Mouse (Mus musculus) neural tube, embryonic 13.5 days (tissue): ENCODE results near the gene H2afx. TPM values are rescaled to one million over a fixed set of nuclear protein-coding genes. Genes with fewer than 3 reads are reported as not detected.
"Not testable (repeated sequence)": the region's sequence is repeated elsewhere in the genome, so short reads cannot be mapped to it uniquely, and the experiment has no call there.

Experiments used
- ATAC-seq: fragments of 200-750 bp; cut with Nextera tagmentation; 2 replicates; pipeline ENCODE4 v1.8.0; 2017; ENCODE audit warnings: low read depth, mild to moderate bottlenecking, moderate TSS enrichment, moderate library complexity
- H3K27ac ChIP-seq: fragments of 300-500 bp; sonication (generic); replicated peaks from 2 replicates; pipeline ENCODE4 v1.5.1; 2015; ENCODE audit warnings: moderate library complexity, mild to moderate bottlenecking, inconsistent platforms
- H3K27me3 ChIP-seq: fragments of 300-500 bp; sonication (generic); 2 replicates; pipeline ENCODE4 v1.6.1; 2015; ENCODE audit warnings: mild to moderate bottlenecking, inconsistent platforms
- H3K36me3 ChIP-seq: fragments of 300-500 bp; sonication (generic); 2 replicates; pipeline ENCODE4 v1.6.1; 2015; ENCODE audit warnings: mild to moderate bottlenecking, inconsistent platforms
- H3K4me1 ChIP-seq: fragments of 300-500 bp; sonication (generic); replicated peaks from 2 replicates; pipeline ENCODE4 v1.6.1; 2015; ENCODE audit warnings: inconsistent platforms
- H3K4me2 ChIP-seq: fragments of 300-500 bp; sonication (generic); 2 replicates; pipeline ENCODE4 v1.6.1; 2015; ENCODE audit warnings: inconsistent platforms, mild to moderate bottlenecking, moderate library complexity
- H3K4me3 ChIP-seq: fragments of 300-500 bp; sonication (generic); 2 replicates; pipeline ENCODE4 v1.5.1; 2015; ENCODE audit warnings: mild to moderate bottlenecking, inconsistent platforms
- H3K9ac ChIP-seq: fragments of 300-500 bp; sonication (generic); 2 replicates; pipeline ENCODE4 v1.6.1; 2015; ENCODE audit warnings: moderate library complexity, mild to moderate bottlenecking, inconsistent platforms
- H3K9me3 ChIP-seq: fragments of 300-500 bp; sonication (generic); 2 replicates; pipeline ENCODE4 v1.6.1; 2016; ENCODE audit warnings: inconsistent platforms
- WGBS: fragments of 180-500 bp; shearing (Covaris S2); methylation state at CpG from one replicate; pipeline ENCODE4 v1.1.7; 2015; 5-methylcytosine and 5-hydroxymethylcytosine counted together
- polyA plus RNA-seq: library from polyadenylated mRNA; unstranded; fragments of >200 nt; fragmentation: Nextera tagmentation; extraction: Ambion mirVana; gene quantifications from 2 replicates; pipeline ENCODE4 v1.2.1, GENCODE M21; 2015

The H2afx gene
- polyA plus RNA-seq, 1 experiment from 2014 or later, result 131 TPM

DNA sequence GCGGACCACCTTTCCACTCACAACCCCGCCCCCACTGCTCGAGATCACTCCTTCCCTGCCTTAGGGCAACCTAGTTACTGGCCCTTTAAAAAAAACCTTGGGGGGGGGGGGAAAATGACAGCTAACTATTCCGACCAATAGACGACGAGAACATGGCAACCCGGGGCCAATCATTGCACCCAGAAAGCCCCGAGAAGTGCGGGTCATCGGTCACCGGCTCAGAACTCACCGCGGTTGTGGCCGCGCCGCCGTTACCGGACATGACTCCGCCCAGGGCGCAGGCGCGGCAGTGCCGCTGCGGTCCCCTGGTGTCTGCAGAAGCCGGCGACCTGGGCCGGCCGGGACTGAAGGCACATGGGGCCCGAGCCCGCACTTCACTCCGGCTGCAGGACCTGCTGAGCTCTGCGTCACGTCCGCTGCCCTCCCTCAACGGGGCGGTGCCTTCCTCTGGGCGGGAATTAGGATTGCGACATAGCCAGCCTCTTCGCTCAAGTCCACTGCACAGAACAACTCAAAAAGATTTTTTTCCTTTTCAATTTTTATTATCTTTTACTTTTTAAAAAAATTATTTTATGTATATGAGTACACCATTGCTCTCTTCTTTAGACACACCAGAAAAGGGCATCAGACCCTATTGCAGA, 9.4 kb downstream of the H2afx start, which contains the start of gene Hmbs:
Gene Hmbs, minus strand, starts transcription at position 448 of the 641 bp plus-strand sequence.
- ATAC-seq, result peak; percentile 96
- Histone ChIP-seq H3K4me3 (peak within 1 kb of the TSS; percentile 79), H3K4me1 (peaks cover 16% of the 10 kb centered on the region), H3K9me3 (no peaks in the 10 kb centered on the region), H3K36me3 (peaks cover 52% of the 10 kb centered on the region), H3K27me3 (no peaks in the 10 kb centered on the region), H3K4me2 (peak within 1 kb of the TSS; percentile 77), H3K27ac (peak within 1 kb of the TSS; percentile 98), H3K9ac (peak within 1 kb of the TSS; percentile 83)
- WGBS, result under 1% methylated on average over 39 of the region's 39 CpGs

DNA sequence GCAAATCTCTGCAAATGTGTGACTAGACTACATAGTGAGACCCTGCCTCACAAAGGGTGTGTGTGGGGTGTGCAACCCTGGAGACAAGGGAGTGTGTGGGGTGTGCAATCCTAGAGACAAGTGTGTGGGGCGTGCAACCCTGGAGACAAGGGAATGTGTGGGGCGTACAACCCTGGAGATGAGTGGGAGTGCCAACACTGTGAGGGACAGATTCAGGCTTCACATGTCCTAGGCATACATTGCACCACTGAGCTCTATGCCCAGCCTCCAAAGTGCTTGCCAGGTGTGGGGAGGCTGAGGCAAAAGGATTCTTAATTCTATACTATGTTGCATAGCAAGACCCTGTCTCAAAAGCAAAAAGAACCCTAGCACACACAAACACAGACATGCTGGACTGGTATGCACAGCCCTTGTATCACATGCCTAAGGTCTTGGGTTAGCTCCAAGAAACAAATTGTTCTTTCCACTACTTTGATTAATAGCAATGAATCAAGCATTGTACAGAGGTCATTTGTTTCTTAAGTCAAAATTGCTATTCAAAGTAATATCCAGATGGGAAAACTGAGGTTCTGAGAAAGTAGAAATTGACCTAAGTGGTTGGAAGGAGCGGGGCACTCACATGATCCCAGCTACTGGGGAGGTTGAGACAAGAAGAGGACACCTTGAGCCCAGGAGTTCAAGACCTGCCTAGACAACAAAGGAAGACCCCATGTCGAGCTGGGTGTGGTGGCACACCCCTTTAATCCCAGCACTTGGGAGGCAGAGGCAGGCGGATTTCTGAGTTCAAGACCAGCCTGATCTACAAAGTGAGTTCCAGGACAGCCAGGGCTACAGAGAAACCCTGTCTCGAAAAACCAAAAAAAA, 11.3 kb downstream of the H2afx start:
- no peak for ATAC-seq
- Histone ChIP-seq H3K9ac (no peak overlapping the region), H3K4me2 (no peak overlapping the region), H3K27ac (no peak overlapping the region), H3K36me3 (peaks cover 58% of the 10 kb centered on the region), H3K27me3 (no peaks in the 10 kb centered on the region), H3K4me3 (no peak overlapping the region), H3K9me3 (no peaks in the 10 kb centered on the region), H3K4me1 (peaks cover 16% of the 10 kb centered on the region)
- 91% methylated on average over 6 of the region's 6 CpGs for WGBS

- H3K9ac ChIP-seq, result no peak overlapping the region
- no peak overlapping the region for H3K4me2 ChIP-seq
- no peak overlapping the region for H3K27ac ChIP-seq
- peaks cover 16% of the 10 kb centered on the region for H3K4me1 ChIP-seq
- H3K27me3 ChIP-seq, result no peaks in the 10 kb centered on the region
- 95% methylated on average over 9 of the region's 9 CpGs for WGBS
- no peaks in the 10 kb centered on the region for H3K9me3 ChIP-seq
- H3K36me3 ChIP-seq, result peaks cover 64% of the 10 kb centered on the region
- no peak overlapping the region for H3K4me3 ChIP-seq
- no peak for ATAC-seq
Measured at GRCm38 (mm10) chr9:44347166-44347565, 12.7 kb downstream of the H2afx start.

DNA sequence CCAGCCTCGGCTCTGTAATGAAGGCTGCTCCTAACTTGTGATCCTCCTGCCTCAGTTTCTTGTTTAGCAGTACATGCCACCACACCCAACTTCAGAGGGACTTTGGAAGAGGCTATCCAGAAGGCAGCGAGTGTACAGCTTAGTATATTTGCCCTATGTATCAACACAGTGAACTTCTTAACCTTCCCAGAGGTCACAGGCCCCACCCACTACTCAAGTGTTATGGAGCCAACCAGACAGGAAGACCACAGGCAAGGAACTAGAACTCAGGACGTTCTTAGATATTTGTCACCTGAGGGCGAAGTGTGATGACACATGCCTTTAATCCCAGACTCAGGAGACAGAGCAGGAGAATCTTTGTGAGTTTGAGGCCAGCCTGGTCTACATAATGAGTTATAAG, 13.1 kb downstream of the H2afx start:
- Histone ChIP-seq H3K9ac (no peak overlapping the region), H3K36me3 (peaks cover 68% of the 10 kb centered on the region), H3K27me3 (no peaks in the 10 kb centered on the region), H3K4me3 (no peak overlapping the region), H3K27ac (no peak overlapping the region), H3K9me3 (no peaks in the 10 kb centered on the region), H3K4me1 (peaks cover 13% of the 10 kb centered on the region), H3K4me2 (no peak overlapping the region)
- WGBS, result 89% methylated on average over 4 of the region's 4 CpGs
- ATAC-seq, result no peak

- Histone ChIP-seq H3K4me1 (0 out of 2 replicates have a peak, but pooled peaks cover 4% of the 10 kb centered on the region), H3K4me3 (no peak overlapping the region), H3K36me3 (peaks cover 78% of the 10 kb centered on the region), H3K4me2 (no peak overlapping the region), H3K9me3 (no peaks in the 10 kb centered on the region), H3K27ac (no peak overlapping the region), H3K9ac (no peak overlapping the region), H3K27me3 (no peaks in the 10 kb centered on the region)
- ATAC-seq, result no peak
- WGBS, result 99% methylated on average over 4 of the region's 4 CpGs
Measured at GRCm38 (mm10) chr9:44348546-44348945, 14.1 kb downstream of the H2afx start.

- no peak for ATAC-seq
- Histone ChIP-seq H3K9me3 (no peaks in the 10 kb centered on the region), H3K4me2 (no peak overlapping the region), H3K4me3 (no peak overlapping the region), H3K9ac (no peak overlapping the region), H3K4me1 (no peaks in the 10 kb centered on the region), H3K27me3 (no peaks in the 10 kb centered on the region), H3K36me3 (peaks cover 99% of the 10 kb centered on the region), H3K27ac (no peak overlapping the region)
- WGBS, result 94% methylated on average over 4 of the region's 4 CpGs
Measured at GRCm38 (mm10) chr9:44351396-44351795, 16.9 kb downstream of the H2afx start.

DNA sequence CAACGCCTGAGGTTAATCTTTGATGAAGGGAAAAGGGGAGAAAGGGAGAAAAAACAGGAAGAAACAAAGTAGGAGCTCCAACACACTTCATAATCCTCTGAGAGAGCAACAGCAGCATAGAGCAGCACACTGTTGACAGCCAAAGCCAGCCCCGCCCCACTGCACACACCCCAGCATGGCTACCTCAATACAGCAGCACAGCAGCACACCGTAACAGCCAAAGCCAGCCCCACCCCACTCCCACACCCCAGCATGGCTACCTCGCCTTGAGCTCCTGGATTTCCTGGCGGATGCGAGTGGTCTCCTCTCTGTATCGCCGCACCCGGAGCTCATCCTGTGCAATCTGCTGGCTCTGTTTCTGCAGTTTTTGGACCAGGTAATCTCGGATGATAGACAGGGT, 17.8 kb downstream of the H2afx start:
- H3K27me3 ChIP-seq, result no peaks in the 10 kb centered on the region
- H3K4me2 ChIP-seq, result no peak overlapping the region
- H3K27ac ChIP-seq, result no peak overlapping the region
- no peak overlapping the region for H3K4me3 ChIP-seq
- H3K4me1 ChIP-seq, result no peaks in the 10 kb centered on the region
- no peak overlapping the region for H3K9ac ChIP-seq
- WGBS, result 92% methylated on average over 10 of the region's 10 CpGs
- H3K9me3 ChIP-seq, result no peaks in the 10 kb centered on the region
- H3K36me3 ChIP-seq, result peaks cover 99% of the 10 kb centered on the region
- ATAC-seq, result no peak

DNA sequence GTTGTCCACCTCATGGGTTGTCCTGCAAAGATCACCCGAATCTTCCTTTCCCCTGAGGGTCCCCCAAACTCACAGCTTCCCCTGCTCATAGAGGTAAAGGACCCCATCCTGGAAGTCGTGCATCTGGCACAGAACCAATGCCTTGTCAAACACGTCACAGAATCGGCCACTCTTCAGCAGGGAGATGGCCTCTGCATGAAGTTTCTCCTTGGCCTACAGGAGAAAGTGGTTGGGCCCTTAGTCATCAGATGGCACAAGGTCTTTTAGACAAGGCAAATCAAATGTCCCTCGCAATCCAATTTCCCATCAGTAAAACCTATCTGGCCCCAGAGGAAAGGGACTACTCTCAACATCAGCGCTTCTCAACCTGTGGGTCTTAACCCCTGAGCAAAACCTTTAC, 18.6 kb downstream of the H2afx start:
- no peak overlapping the region for H3K4me2 ChIP-seq
- H3K9me3 ChIP-seq, result no peaks in the 10 kb centered on the region
- no peak for ATAC-seq
- no peak overlapping the region for H3K4me3 ChIP-seq
- WGBS, result 90% methylated on average over 6 of the region's 6 CpGs
- H3K27ac ChIP-seq, result no peak overlapping the region
- H3K4me1 ChIP-seq, result no peaks in the 10 kb centered on the region
- no peak overlapping the region for H3K9ac ChIP-seq
- peaks cover 99% of the 10 kb centered on the region for H3K36me3 ChIP-seq
- H3K27me3 ChIP-seq, result no peaks in the 10 kb centered on the region

- Histone ChIP-seq H3K4me3 (no peak overlapping the region), H3K9me3 (no peaks in the 10 kb centered on the region), H3K9ac (no peak overlapping the region), H3K4me1 (peaks cover 9% of the 10 kb centered on the region), H3K36me3 (peaks cover 75% of the 10 kb centered on the region), H3K27ac (no peak overlapping the region), H3K27me3 (no peaks in the 10 kb centered on the region), H3K4me2 (no peak overlapping the region)
- 73% methylated on average over 4 of the region's 4 CpGs for WGBS
- ATAC-seq, result no peak
Measured at GRCm38 (mm10) chr9:44357207-44357606, 22.7 kb downstream of the H2afx start.

GRCm38 (mm10) chr9:44361190-44361917, 26.9 kb downstream of the H2afx start, which contains the start of gene Vps11:
Vps11 (minus strand) TSS chr9:44361670.
- peaks cover 9% of the 10 kb centered on the region for H3K4me1 ChIP-seq
- H3K4me2 ChIP-seq, result peak within 1 kb of the TSS; percentile 88
- peak; percentile 91 for ATAC-seq
- no peaks in the 10 kb centered on the region for H3K9me3 ChIP-seq
- WGBS, result under 1% methylated on average over 44 of the region's 44 CpGs
- H3K36me3 ChIP-seq, result peaks cover 34% of the 10 kb centered on the region
- peak within 1 kb of the TSS; percentile 88 for H3K9ac ChIP-seq
- peak within 1 kb of the TSS; percentile 97 for H3K4me3 ChIP-seq
- H3K27me3 ChIP-seq, result no peaks in the 10 kb centered on the region
- peak within 1 kb of the TSS; percentile 81 for H3K27ac ChIP-seq

DNA sequence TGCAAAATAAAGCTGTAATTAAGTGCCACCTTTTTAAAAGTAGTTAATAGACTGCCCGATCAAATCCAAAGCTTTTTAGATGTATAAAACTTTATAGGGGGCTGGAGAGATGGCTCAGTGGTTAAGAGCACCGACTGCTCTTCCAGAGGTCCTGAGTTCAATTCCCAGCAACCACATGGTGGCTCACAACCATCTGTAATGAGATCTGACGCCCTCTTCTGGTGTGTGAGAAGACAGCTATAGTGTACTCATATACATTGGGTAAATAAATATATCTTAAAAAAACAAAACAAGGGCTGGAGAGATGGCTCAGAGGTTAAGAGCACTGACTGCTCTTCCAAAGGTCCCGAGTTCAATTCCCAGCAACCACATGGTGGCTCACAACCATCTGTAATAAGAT, 27.4 kb downstream of the H2afx start:
- 45% methylated on average over 4 of the region's 4 CpGs for WGBS
- Histone ChIP-seq H3K9ac (peak overlapping the region; percentile 88), H3K4me2 (peak overlapping the region; percentile 88), H3K4me3 (peak overlapping the region; percentile 97), H3K27ac (peak overlapping the region; percentile 81), H3K36me3 (peaks cover 28% of the 10 kb centered on the region)
- H3K9me3 ChIP-seq, H3K4me1 ChIP-seq, H3K27me3 ChIP-seq: not testable (repeated sequence)
- ATAC-seq, result peak; percentile 36; the same call in 1 of the 2 replicates

DNA sequence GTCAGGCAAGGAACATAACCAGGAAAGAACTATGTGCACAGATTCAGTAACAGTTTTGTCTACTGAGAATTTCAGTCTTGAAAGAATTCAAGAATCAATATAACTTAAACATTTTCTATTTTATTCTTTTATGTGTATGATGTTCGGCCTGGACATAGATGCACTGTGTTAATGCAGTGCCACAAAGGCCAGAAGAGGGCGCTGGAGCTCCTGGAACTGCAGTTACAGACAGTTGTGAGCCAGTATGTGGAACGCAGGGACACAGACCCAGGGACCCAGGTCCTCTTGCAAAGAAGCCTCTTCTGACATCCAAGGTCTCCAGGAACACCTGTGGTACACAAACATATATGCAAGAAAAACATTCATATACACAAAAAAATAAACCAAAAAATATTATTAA, 30.0 kb downstream of the H2afx start:
- Histone ChIP-seq H3K9me3 (no peaks in the 10 kb centered on the region), H3K4me2 (no peak overlapping the region), H3K4me1 (peaks cover 9% of the 10 kb centered on the region), H3K4me3 (no peak overlapping the region), H3K9ac (no peak overlapping the region), H3K27me3 (no peaks in the 10 kb centered on the region), H3K27ac (no peak overlapping the region), H3K36me3 (peaks cover 5% of the 10 kb centered on the region)
- 62% methylated on average over 3 of the region's 3 CpGs for WGBS
- no peak for ATAC-seq
